Mouse (Mus musculus) lung, postnatal 0 days (tissue): ENCODE measurements around the gene Tor2a.
A peak's percentile ranks its signal among the peaks of the same experiment; 100 is the strongest.

Experiments
- CTCF ChIP-seq: IDR thresholded peaks from 2 replicates; pipeline ENCODE4 v1.5.1; 2016; ENCODE audit warnings: antibody characterized with exemption, mild to moderate bottlenecking
- EP300 ChIP-seq: IDR thresholded peaks from 2 replicates; pipeline ENCODE4 v1.6.1; 2016; ENCODE audit warnings: antibody characterized with exemption, mild to moderate bottlenecking, control low read depth

- TF ChIP-seq CTCF, result peak; percentile 12; the same call in 1 of the 2 replicates
- no peak for TF ChIP-seq EP300
Measured at GRCm38 (mm10) chr2:32737008-32737407, 20.0 kb upstream of the Tor2a start.
